Mouse (Mus musculus) forebrain, embryonic 10.5 days (tissue): ENCODE results near the gene Ttc9. TPM values are rescaled to one million over a fixed set of nuclear protein-coding genes. Genes with fewer than 3 reads are reported as not detected.

Experiments
- DNase-seq: peaks from one replicate; pipeline ENCODE4 v3.0.0-alpha.2; 2017; ENCODE audit warnings: low spot score; ENCODE audit errors: extremely low spot score
- H3K27ac ChIP-seq: fragments of 300-500 bp; sonication (generic); 2 replicates; pipeline ENCODE4 v1.5.1; 2016; ENCODE audit warnings: mild to moderate bottlenecking
- H3K27me3 ChIP-seq: fragments of 300-500 bp; sonication (generic); 2 replicates; pipeline ENCODE4 v1.6.1; 2016; ENCODE audit warnings: mild to moderate bottlenecking; ENCODE audit not compliant: poor library complexity, severe bottlenecking
- H3K36me3 ChIP-seq: fragments of 300-500 bp; sonication (generic); replicated peaks from 2 replicates; pipeline ENCODE4 v1.6.1; 2016; ENCODE audit warnings: mild to moderate bottlenecking, moderate library complexity
- H3K4me1 ChIP-seq: fragments of 300-500 bp; sonication (generic); 2 replicates; pipeline ENCODE4 v1.6.1; 2016
- H3K4me3 ChIP-seq: fragments of 300-500 bp; sonication (generic); 2 replicates; pipeline ENCODE4 v1.5.1; 2016; ENCODE audit warnings: mild to moderate bottlenecking, moderate library complexity
- H3K9me3 ChIP-seq: fragments of 300-500 bp; sonication (generic); 2 replicates; pipeline ENCODE4 v1.6.1; 2016; ENCODE audit warnings: mild to moderate bottlenecking, moderate library complexity
- WGBS: fragments of 180-500 bp; shearing (Covaris S2); methylation state at CpG from one replicate; pipeline ENCODE4 v1.1.7; 2016; 5-methylcytosine and 5-hydroxymethylcytosine counted together
- polyA plus RNA-seq: library from polyadenylated mRNA; unstranded; fragments of >200 nt; fragmentation: Nextera tagmentation; extraction: Ambion mirVana; gene quantifications from 2 replicates; pipeline ENCODE4 v1.2.1, GENCODE M21; 2016

The Ttc9 gene
- polyA plus RNA-seq, 1 experiment from 2014 or later = 3.5 TPM

GRCm38 (mm10) chr12:81698011-81698410 lies 67.0 kb downstream of the Ttc9 start:
- no peak overlapping the region for H3K27ac ChIP-seq
- no peaks in the 10 kb centered on the region for H3K36me3 ChIP-seq
- H3K27me3 ChIP-seq = 0 out of 2 replicates have a peak, but pooled peaks cover 9% of the 10 kb centered on the region
- peaks cover 14% of the 10 kb centered on the region for H3K4me1 ChIP-seq
- no peak for DNase-seq
- WGBS = 70% methylated on average over 4 of the region's 4 CpGs
- H3K9me3 ChIP-seq = no peaks in the 10 kb centered on the region
- no peak overlapping the region for H3K4me3 ChIP-seq

GRCm38 (mm10) chr12:81702903-81703302 lies 71.9 kb downstream of the Ttc9 start:
- no peak overlapping the region for H3K27ac ChIP-seq
- 6% methylated on average over 1 of the region's 1 CpGs for WGBS
- H3K27me3 ChIP-seq = 0 out of 2 replicates have a peak, but pooled peaks cover 9% of the 10 kb centered on the region
- no peak for DNase-seq
- no peaks in the 10 kb centered on the region for H3K36me3 ChIP-seq
- peaks cover 12% of the 10 kb centered on the region for H3K4me1 ChIP-seq
- H3K4me3 ChIP-seq = no peak overlapping the region
- H3K9me3 ChIP-seq = peaks cover 7% of the 10 kb centered on the region

GRCm38 (mm10) chr12:81712618-81713017 lies 81.6 kb downstream of the Ttc9 start:
- H3K27me3 ChIP-seq = no peaks in the 10 kb centered on the region
- H3K4me3 ChIP-seq = no peak overlapping the region
- peaks cover 6% of the 10 kb centered on the region; the same call in 1 of the 2 replicates for H3K9me3 ChIP-seq
- H3K4me1 ChIP-seq = peaks cover 17% of the 10 kb centered on the region
- no peak overlapping the region for H3K27ac ChIP-seq
- no peaks in the 10 kb centered on the region for H3K36me3 ChIP-seq
- 82% methylated on average over 4 of the region's 4 CpGs for WGBS
- DNase-seq = no peak

Other genes with a start within 250 kb of the Ttc9 start
- 0.50 and 0.55 TPM in 2 replicates for gene Adam4, start 209.3 kb upstream of the Ttc9 start, polyA plus RNA-seq
- 116 and 118 TPM in 2 replicates for gene Cox16, start 146.1 kb upstream of the Ttc9 start, polyA plus RNA-seq
- gene Gm20498, start 98.3 kb upstream of the Ttc9 start, polyA plus RNA-seq = 24.8 and 27.1 TPM in 2 replicates
- 34.3 and 35.4 TPM in 2 replicates for gene Synj2bp, start 98.3 kb upstream of the Ttc9 start, polyA plus RNA-seq
- 0.25 and 0.41 TPM in 2 replicates for gene Adam21, start 62.8 kb upstream of the Ttc9 start, polyA plus RNA-seq
- 84.1 and 88.5 TPM in 2 replicates for gene Med6, start 36.2 kb upstream of the Ttc9 start, polyA plus RNA-seq
- 1.3 and 1.6 TPM in 2 replicates for gene Map3k9, start 149.9 kb downstream of the Ttc9 start, polyA plus RNA-seq
- 7.6 and 7.7 TPM in 2 replicates for gene Pcnx, start 228.8 kb downstream of the Ttc9 start, polyA plus RNA-seq